Mouse (Mus musculus) embryonic stem cell, embryonic (primary cell): ENCODE data around the gene Fitm1.

Experiments used
- CTCF ChIA-PET, 4 experiments: fragments of 300-600 bp in 2 of 4; fragments of 350-600 bp in 2 of 4; sonication (Branson Sonifier 250); formaldehyde crosslinking; loops; one replicate each; lab custom pipeline; 2022; ENCODE audit warnings: inconsistent platforms in 2 of 4; lab: Charles Lee
- POLR2A ChIA-PET, 4 experiments: fragments of 300-600 bp in 2 of 4; fragments of 350-600 bp in 2 of 4; sonication (Branson Sonifier 250); formaldehyde crosslinking; loops; one replicate each; lab custom pipeline; 2022; ENCODE audit warnings: antibody characterized with exemption in 4 of 4, inconsistent platforms in 1 of 4; lab: Charles Lee

The Fitm1 gene

GRCm38 (mm10) chr14:55575302-55575701 lies at the start of gene Fitm1:
Gene Fitm1 (plus strand): TSS chr14:55575617.
- CTCF ChIA-PET: interaction anchor here in 2 of 4 experiments (0.6 to 1.5 kb wide), 7 partner anchors 10 to 574 kb away, joined by 3 to 13 read pairs (median 3); partner anchors contain the start of genes Emc9 (in 1 of the 2) and Pck2 (in 1 of the 2)
- POLR2A ChIA-PET: interaction anchor here (0.6 to 8.0 kb wide), 19 partner anchors 9 to 922 kb away, joined by 3 to 92 read pairs (median 4); partner anchors contain the start of genes A730061H03Rik (in 3 of the 4), Dcaf11 (in 2 of the 4), Psme2 (in 2 of the 4) and Rnf31 (in 2 of the 4)

DNA sequence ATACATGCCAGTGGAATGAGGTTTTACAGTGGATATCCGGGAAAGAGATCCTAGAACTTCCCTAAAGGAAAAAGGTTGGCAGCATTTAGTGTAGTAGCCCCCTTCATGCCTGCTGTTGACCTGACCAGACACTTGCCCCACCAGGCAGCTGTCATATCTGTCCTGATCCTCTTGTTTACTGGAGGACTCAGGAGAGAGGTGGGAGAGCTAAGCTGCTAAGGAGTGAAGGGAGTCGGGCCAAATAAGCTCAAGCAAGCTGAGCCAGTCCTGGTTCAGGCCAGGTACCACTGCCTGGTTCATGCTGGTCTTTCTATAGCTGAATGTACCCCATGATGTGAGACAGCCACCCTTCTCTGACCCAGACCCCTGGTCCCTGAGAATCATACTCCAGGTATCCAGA lies 48.7 kb upstream of the Fitm1 start:
- CTCF ChIA-PET: interaction anchor here in 3 of 4 experiments (0.6 to 2.3 kb wide), 9 partner anchors 9 to 405 kb away, joined by 3 to 13 read pairs (median 5); no protein-coding TSS in a partner anchor

GRCm38 (mm10) chr14:55527940-55528339 lies 47.5 kb upstream of the Fitm1 start:
- ChIA-PET POLR2A (interaction anchor here in 3 of 4 experiments (0.7 to 2.5 kb wide), 7 partner anchors 9 to 37 kb away, joined by 3 to 11 read pairs (median 4); partner anchors contain the start of genes Pck2 (in 3 of the 3), A730061H03Rik (in 1 of the 3), Carmil3 (in 1 of the 3) and Dcaf11 (in 1 of the 3)), CTCF (interaction anchor here (0.5 to 2.3 kb wide), 22 partner anchors 8 to 439 kb away, joined by 3 to 13 read pairs (median 5); partner anchors contain the start of genes Dhrs4 (in 2 of the 4), A730061H03Rik (in 1 of the 4), Carmil3 (in 1 of the 4) and Pck2 (in 1 of the 4))

More for the DNA sequence above, 48.7 kb upstream of the Fitm1 start:
- POLR2A ChIA-PET: interaction anchor here in 2 of 4 experiments (1.7 to 2.5 kb wide), 2 partner anchors 13 kb away, joined by 9 to 11 read pairs; partner anchors contain the start of gene Pck2 (in 2 of the 2)

GRCm38 (mm10) chr14:55536116-55536745 lies 39.2 kb upstream of the Fitm1 start:
- ChIA-PET POLR2A (interaction anchor here (0.5 to 2.9 kb wide), 20 partner anchors 11 to 186 kb away, joined by 3 to 26 read pairs (median 4); partner anchors contain the start of genes A730061H03Rik (in 2 of the 4), Dcaf11 (in 2 of the 4), Carmil3 (in 1 of the 4) and Dhrs4 (in 1 of the 4)), CTCF (interaction anchor here in 3 of 4 experiments (0.5 to 1.6 kb wide), 11 partner anchors 8 to 200 kb away, joined by 3 to 8 read pairs (median 3); partner anchors contain the start of genes Carmil3 (in 1 of the 3), Dhrs4 (in 1 of the 3), Nrl (in 1 of the 3) and Tinf2 (in 1 of the 3))

DNA sequence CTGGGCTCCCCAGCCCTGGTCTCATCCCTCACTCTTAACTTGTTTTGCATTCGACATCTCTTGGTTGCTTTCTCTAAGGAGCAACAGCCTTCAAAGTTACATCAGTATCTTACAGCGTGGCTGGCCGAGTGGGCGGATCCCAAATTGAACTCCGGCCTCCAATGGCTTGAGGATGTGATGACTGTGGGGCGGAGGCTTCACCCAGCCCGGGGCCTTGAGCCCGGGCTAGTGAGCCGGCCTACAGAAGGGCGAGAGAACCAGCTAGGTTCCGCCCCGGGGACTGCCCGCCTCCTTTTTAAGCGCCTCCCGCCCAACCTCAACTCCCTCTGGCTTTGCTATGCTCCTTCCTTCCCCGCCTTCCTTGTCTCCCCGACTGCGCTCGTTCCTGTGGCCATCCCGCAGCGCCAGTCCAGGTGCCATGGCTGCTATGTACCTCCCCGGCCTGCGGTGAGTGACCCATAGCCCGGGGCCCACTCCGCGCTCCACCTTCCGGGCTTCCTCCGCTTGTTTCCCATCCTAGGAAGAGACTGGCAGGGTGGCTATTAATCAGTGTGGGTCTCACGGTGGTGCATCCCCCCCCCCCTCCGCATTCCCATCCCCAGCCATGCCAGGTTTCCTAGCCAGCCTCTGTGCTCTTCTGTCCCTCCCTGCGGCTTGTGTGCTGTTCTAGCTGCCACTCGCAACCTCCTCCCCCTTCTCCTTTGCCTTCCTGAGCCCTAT lies 35.2 kb upstream of the Fitm1 start, which contains the start of gene Pck2:
Pck2 (plus strand) TSS at position 200 of the 720 bp plus-strand sequence.
- ChIA-PET CTCF (interaction anchor here in 3 of 4 experiments (0.5 to 2.4 kb wide), 14 partner anchors 8 to 525 kb away, joined by 3 to 9 read pairs (median 4); partner anchors contain the start of genes A730061H03Rik (in 1 of the 3), Dcaf11 (in 1 of the 3), Dhrs4 (in 1 of the 3) and Fitm1 (in 1 of the 3)), POLR2A (interaction anchor here (0.5 to 8.1 kb wide), 81 partner anchors 8 to 835 kb away, joined by 3 to 96 read pairs (median 4); partner anchors contain the start of genes A730061H03Rik (in 3 of the 4), Dcaf11 (in 3 of the 4), Emc9 (in 3 of the 4) and Carmil3 (in 2 of the 4))

- POLR2A ChIA-PET: interaction anchor here in 3 of 4 experiments (0.6 to 8.1 kb wide), 63 partner anchors 7 to 836 kb away, joined by 3 to 96 read pairs (median 4); partner anchors contain the start of genes A730061H03Rik (in 3 of the 3), Dcaf11 (in 3 of the 3), Dhrs4 (in 3 of the 3) and Carmil3 (in 2 of the 3)
- CTCF ChIA-PET: interaction anchor here in 3 of 4 experiments (0.5 to 2.4 kb wide), 10 partner anchors 8 to 419 kb away, joined by 3 to 9 read pairs (median 6); partner anchors contain the start of genes Dhrs4 (in 1 of the 3) and Fitm1 (in 1 of the 3)
Measured at GRCm38 (mm10) chr14:55540787-55541321, 34.6 kb upstream of the Fitm1 start.

DNA sequence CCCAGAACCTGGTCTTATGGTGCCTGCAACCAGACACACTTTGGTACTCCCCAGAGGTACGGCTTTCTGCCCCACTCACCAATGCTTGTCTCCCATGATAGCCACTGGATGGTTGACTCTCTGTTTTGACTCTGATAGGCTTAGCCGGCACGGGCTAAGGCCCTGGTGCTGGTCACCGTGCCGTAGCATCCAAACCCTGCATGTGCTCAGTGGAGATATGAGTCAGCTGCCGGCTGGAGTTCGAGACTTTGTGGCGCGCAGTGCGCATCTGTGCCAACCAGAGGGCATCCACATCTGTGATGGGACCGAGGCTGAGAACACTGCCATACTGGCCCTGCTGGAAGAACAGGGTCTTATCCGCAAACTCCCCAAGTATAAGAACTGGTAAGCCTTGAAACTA lies 33.1 kb upstream of the Fitm1 start:
- ChIA-PET CTCF (interaction anchor here in 1 of 4 experiments (0.5 kb wide), 1 partner anchor 16 kb away, joined by 3 read pairs; no protein-coding TSS in a partner anchor), POLR2A (interaction anchor here in 3 of 4 experiments (0.5 to 8.1 kb wide), 11 partner anchors 9 to 221 kb away, joined by 3 to 96 read pairs (median 7); partner anchors contain the start of genes A730061H03Rik (in 2 of the 3), Dcaf11 (in 2 of the 3), Dhrs4 (in 1 of the 3) and Psme1 (in 1 of the 3))

DNA sequence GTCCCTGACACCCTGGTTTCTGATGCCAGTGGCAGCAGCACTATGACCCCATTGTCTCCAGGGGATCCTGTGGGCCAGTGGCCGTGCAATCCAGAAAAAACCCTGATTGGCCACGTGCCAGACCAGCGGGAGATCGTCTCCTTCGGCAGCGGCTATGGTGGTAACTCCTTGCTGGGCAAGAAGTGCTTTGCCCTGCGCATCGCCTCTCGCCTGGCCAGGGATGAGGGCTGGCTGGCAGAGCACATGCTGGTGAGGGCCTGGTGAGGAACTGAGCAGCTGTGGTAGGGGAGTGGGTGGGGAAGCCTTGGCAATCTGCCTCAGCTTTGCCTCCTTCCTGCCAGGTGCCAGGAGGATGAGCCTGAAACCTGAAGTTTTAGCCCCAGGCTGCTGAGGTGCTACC lies 31.1 kb upstream of the Fitm1 start:
- POLR2A ChIA-PET: interaction anchor here in 2 of 4 experiments (0.5 to 8.1 kb wide), 3 partner anchors 10 to 154 kb away, joined by 3 to 96 read pairs (median 5); no protein-coding TSS in a partner anchor
- CTCF ChIA-PET: interaction anchor here in 1 of 4 experiments (0.7 kb wide), 1 partner anchor 73 kb away, joined by 3 read pairs; no protein-coding TSS in a partner anchor

- POLR2A ChIA-PET: interaction anchor here in 3 of 4 experiments (0.7 to 3.6 kb wide), 9 partner anchors 9 to 571 kb away, joined by 3 to 48 read pairs (median 16); partner anchors contain the start of genes A730061H03Rik (in 3 of the 3), Dcaf11 (in 3 of the 3), Pck2 (in 2 of the 3) and Gzme (in 1 of the 3)
Measured at GRCm38 (mm10) chr14:55550191-55550590, 25.2 kb upstream of the Fitm1 start.

GRCm38 (mm10) chr14:55551347-55551746 lies 24.1 kb upstream of the Fitm1 start:
- ChIA-PET CTCF (interaction anchor here in 1 of 4 experiments (0.9 to 1.8 kb wide), 4 partner anchors 9 to 193 kb away, joined by 3 to 9 read pairs (median 6); partner anchors contain the start of genes A730061H03Rik and Psme1), POLR2A (interaction anchor here in 3 of 4 experiments (0.6 to 6.5 kb wide), 32 partner anchors 9 to 1359 kb away, joined by 3 to 96 read pairs (median 3); partner anchors contain the start of genes A730061H03Rik (in 3 of the 3), Dcaf11 (in 3 of the 3), Pck2 (in 3 of the 3) and Psme2 (in 3 of the 3))

More at GRCm38 (mm10) chr14:55550191-55550590, 25.2 kb upstream of the Fitm1 start:
- CTCF ChIA-PET: no interaction called here

GRCm38 (mm10) chr14:55551794-55552193 lies 23.6 kb upstream of the Fitm1 start:
- ChIA-PET CTCF (interaction anchor here in 2 of 4 experiments (0.9 to 1.8 kb wide), 6 partner anchors 9 to 192 kb away, joined by 3 to 9 read pairs (median 4); partner anchors contain the start of genes A730061H03Rik (in 1 of the 2) and Psme1 (in 1 of the 2)), POLR2A (interaction anchor here in 3 of 4 experiments (0.6 to 6.5 kb wide), 31 partner anchors 8 to 1359 kb away, joined by 3 to 96 read pairs (median 3); partner anchors contain the start of genes A730061H03Rik (in 3 of the 3), Dcaf11 (in 3 of the 3), Pck2 (in 3 of the 3) and Psme2 (in 3 of the 3))

DNA sequence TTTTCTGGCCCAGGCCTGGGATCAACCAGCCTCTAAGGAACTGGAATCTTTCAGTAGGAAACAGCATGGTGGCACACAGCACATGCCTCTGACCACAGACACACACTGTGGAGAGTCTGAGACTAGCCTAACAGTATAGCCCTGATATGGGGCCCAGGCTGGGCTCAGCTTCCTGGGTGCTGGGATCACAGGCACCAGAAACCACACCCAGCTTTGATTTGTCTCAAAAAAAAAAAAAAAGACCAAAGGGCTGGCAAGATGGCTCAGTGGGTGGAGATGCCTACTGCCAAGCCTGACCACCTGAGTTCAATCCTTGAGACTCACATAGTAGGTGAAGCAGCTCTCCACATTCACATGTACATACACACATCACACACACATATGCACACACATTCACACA lies 20.8 kb upstream of the Fitm1 start:
- CTCF ChIA-PET: interaction anchor here in 2 of 4 experiments (0.6 to 1.1 kb wide), 7 partner anchors 31 to 690 kb away, joined by 3 read pairs; partner anchors contain the start of gene Emc9 (in 1 of the 2)
- POLR2A ChIA-PET: interaction anchor here in 2 of 4 experiments (0.6 to 6.5 kb wide), 13 partner anchors 9 to 911 kb away, joined by 3 to 96 read pairs (median 3); partner anchors contain the start of genes Pck2 (in 1 of the 2), Psme2 (in 1 of the 2) and Rnf31 (in 1 of the 2)

- POLR2A ChIA-PET: interaction anchor here in 3 of 4 experiments (0.7 to 6.5 kb wide), 10 partner anchors 9 to 268 kb away, joined by 3 to 96 read pairs (median 4); partner anchors contain the start of genes Pck2 (in 2 of the 3), Psme2 (in 1 of the 3) and Rnf31 (in 1 of the 3)
Measured at GRCm38 (mm10) chr14:55555788-55556187, 19.6 kb upstream of the Fitm1 start.

DNA sequence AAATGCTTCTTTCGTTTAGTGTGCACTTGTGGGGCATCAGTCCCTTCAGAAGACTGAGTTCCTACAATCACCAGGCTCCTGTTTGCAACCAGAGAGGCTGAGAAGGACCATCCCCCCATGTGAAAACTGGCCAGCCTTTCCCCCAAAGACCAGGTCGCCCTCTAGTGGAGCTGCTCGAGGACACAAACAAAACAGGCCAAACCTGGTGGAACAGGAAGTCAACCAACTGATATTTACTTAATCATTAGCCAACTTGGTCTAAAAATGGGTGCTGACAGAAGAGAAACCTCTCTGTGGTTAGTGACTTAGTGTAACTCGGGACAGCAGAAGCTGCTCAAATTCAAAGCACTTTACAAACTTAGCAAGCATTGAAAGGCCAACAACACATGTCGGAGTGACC lies 18.4 kb upstream of the Fitm1 start:
- POLR2A ChIA-PET: interaction anchor here in 3 of 4 experiments (0.6 to 6.5 kb wide), 18 partner anchors 8 to 676 kb away, joined by 3 to 96 read pairs (median 4); partner anchors contain the start of genes Pck2 (in 2 of the 3), Dhrs4 (in 1 of the 3), Fitm1 (in 1 of the 3) and Tgm1 (in 1 of the 3)
- CTCF ChIA-PET: interaction anchor here in 3 of 4 experiments (0.6 to 3.5 kb wide), 15 partner anchors 9 to 478 kb away, joined by 3 to 17 read pairs (median 4); partner anchors contain the start of genes Psme2 (in 2 of the 3), Rnf31 (in 2 of the 3), Dhrs4 (in 1 of the 3) and Nfatc4 (in 1 of the 3)

More at GRCm38 (mm10) chr14:55555788-55556187, 19.6 kb upstream of the Fitm1 start:
- CTCF ChIA-PET: interaction anchor here in 3 of 4 experiments (0.5 to 2.1 kb wide), 9 partner anchors 9 to 268 kb away, joined by 3 to 17 read pairs (median 4); partner anchors contain the start of genes Emc9 (in 1 of the 3), Nfatc4 (in 1 of the 3), Pck2 (in 1 of the 3) and Psme2 (in 1 of the 3)
